Mouse (Mus musculus) heart, embryonic 15.5 days (tissue): Measurements from ENCODE around the gene Snap23. TPM values are rescaled to one million over a fixed set of nuclear protein-coding genes. Genes with fewer than 3 reads are reported as not detected.

Experiments used
- ATAC-seq: fragments of 200-750 bp; cut with Nextera tagmentation; replicated peaks from 2 replicates; pipeline ENCODE4 v1.8.0; 2017; ENCODE audit warnings: low read depth, moderate TSS enrichment; ENCODE audit not compliant: insufficient number of reproducible peaks, insufficient read depth, low FRiP score
- H3K27ac ChIP-seq: fragments of 300-500 bp; sonication (generic); 2 replicates; pipeline ENCODE4 v1.5.1; 2015; ENCODE audit warnings: mild to moderate bottlenecking, inconsistent platforms
- H3K27me3 ChIP-seq: fragments of 300-500 bp; sonication (generic); 2 replicates; pipeline ENCODE4 v1.6.1; 2015; ENCODE audit warnings: inconsistent platforms
- H3K36me3 ChIP-seq: fragments of 300-500 bp; sonication (generic); 2 replicates; pipeline ENCODE4 v1.6.1; 2015; ENCODE audit warnings: mild to moderate bottlenecking, inconsistent platforms
- H3K4me1 ChIP-seq: fragments of 300-500 bp; sonication (generic); replicated peaks from 2 replicates; pipeline ENCODE4 v1.6.1; 2015; ENCODE audit warnings: inconsistent platforms
- H3K4me2 ChIP-seq: fragments of 300-500 bp; sonication (generic); 2 replicates; pipeline ENCODE4 v1.6.1; 2015; ENCODE audit warnings: inconsistent platforms, mild to moderate bottlenecking, moderate library complexity
- H3K4me3 ChIP-seq: fragments of 300-500 bp; sonication (generic); 2 replicates; pipeline ENCODE4 v1.5.1; 2015; ENCODE audit warnings: mild to moderate bottlenecking, inconsistent platforms
- H3K9ac ChIP-seq: fragments of 300-500 bp; sonication (generic); 2 replicates; pipeline ENCODE4 v1.6.1; 2015; ENCODE audit warnings: mild to moderate bottlenecking, inconsistent platforms
- H3K9me3 ChIP-seq: fragments of 300-500 bp; sonication (generic); replicated peaks from 2 replicates; pipeline ENCODE4 v1.6.1; 2016; ENCODE audit warnings: inconsistent platforms
- WGBS: fragments of 180-500 bp; shearing (Covaris S2); methylation state at CpG from one replicate; pipeline ENCODE4 v1.1.7; 2015; ENCODE audit warnings: mixed read lengths; 5-methylcytosine and 5-hydroxymethylcytosine counted together
- polyA plus RNA-seq: library from polyadenylated mRNA; unstranded; fragments of >200 nt; fragmentation: Nextera tagmentation; extraction: Ambion mirVana; gene quantifications from 2 replicates; pipeline ENCODE4 v1.2.1, GENCODE M21; 2015

The Snap23 gene
- polyA plus RNA-seq, 1 experiment from 2014 or later: 45.6 TPM

GRCm38 (mm10) chr2:120589759-120590158 lies 22.3 kb downstream of the Snap23 start:
- no peak for ATAC-seq
- H3K36me3 ChIP-seq: peaks cover 48% of the 10 kb centered on the region
- 77% methylated on average over 5 of the region's 5 CpGs for WGBS
- H3K27ac ChIP-seq: no peak overlapping the region
- no peak overlapping the region for H3K4me2 ChIP-seq
- no peaks in the 10 kb centered on the region for H3K27me3 ChIP-seq
- H3K4me3 ChIP-seq: no peak overlapping the region
- H3K9me3 ChIP-seq: no peaks in the 10 kb centered on the region
- no peak overlapping the region for H3K9ac ChIP-seq
- H3K4me1 ChIP-seq: no peaks in the 10 kb centered on the region

GRCm38 (mm10) chr2:120592227-120592626 lies 24.8 kb downstream of the Snap23 start:
- H3K27me3 ChIP-seq: no peaks in the 10 kb centered on the region
- WGBS: 95% methylated on average over 1 of the region's 1 CpGs
- H3K4me2 ChIP-seq: no peak overlapping the region
- H3K4me1 ChIP-seq: no peaks in the 10 kb centered on the region
- no peak overlapping the region for H3K27ac ChIP-seq
- no peak overlapping the region for H3K4me3 ChIP-seq
- H3K9me3 ChIP-seq: no peaks in the 10 kb centered on the region
- peaks cover 53% of the 10 kb centered on the region for H3K36me3 ChIP-seq
- no peak overlapping the region for H3K9ac ChIP-seq
- no peak for ATAC-seq

GRCm38 (mm10) chr2:120597734-120598133 lies 30.3 kb downstream of the Snap23 start:
- no peak for ATAC-seq
- 83% methylated on average over 2 of the region's 2 CpGs for WGBS

GRCm38 (mm10) chr2:120599506-120599905 lies 32.0 kb downstream of the Snap23 start:
- Histone ChIP-seq H3K4me2 (no peak overlapping the region), H3K4me3 (no peak overlapping the region), H3K36me3 (peaks cover 61% of the 10 kb centered on the region), H3K27me3 (no peaks in the 10 kb centered on the region), H3K27ac (no peak overlapping the region), H3K9ac (no peak overlapping the region), H3K9me3 (no peaks in the 10 kb centered on the region), H3K4me1 (no peaks in the 10 kb centered on the region)
- ATAC-seq: no peak
- WGBS: 88% methylated on average over 4 of the region's 4 CpGs

More at GRCm38 (mm10) chr2:120597734-120598133, 30.3 kb downstream of the Snap23 start:
- Histone ChIP-seq H3K4me3 (no peak overlapping the region), H3K9me3 (no peaks in the 10 kb centered on the region), H3K4me2 (no peak overlapping the region), H3K27ac (no peak overlapping the region), H3K4me1 (no peaks in the 10 kb centered on the region), H3K27me3 (no peaks in the 10 kb centered on the region), H3K36me3 (peaks cover 65% of the 10 kb centered on the region), H3K9ac (no peak overlapping the region)

GRCm38 (mm10) chr2:120606021-120606690 lies 38.7 kb downstream of the Snap23 start:
- Histone ChIP-seq H3K4me2 (no peak overlapping the region), H3K4me1 (peaks cover 23% of the 10 kb centered on the region), H3K27ac (no peak overlapping the region), H3K36me3 (peaks cover 12% of the 10 kb centered on the region), H3K9ac (no peak overlapping the region), H3K9me3 (no peaks in the 10 kb centered on the region), H3K4me3 (no peak overlapping the region), H3K27me3 (no peaks in the 10 kb centered on the region)
- WGBS: 62% methylated on average over 6 of the region's 6 CpGs
- no peak for ATAC-seq

- peak; percentile 93 for ATAC-seq
- peaks cover 23% of the 10 kb centered on the region for H3K4me1 ChIP-seq
- H3K4me3 ChIP-seq: peak within 1 kb of the TSS; percentile 87
- peak within 1 kb of the TSS; percentile 86 for H3K4me2 ChIP-seq
- under 1% methylated on average over 52 of the region's 52 CpGs for WGBS
- H3K9me3 ChIP-seq: no peaks in the 10 kb centered on the region
- H3K27me3 ChIP-seq: no peaks in the 10 kb centered on the region
- peak within 1 kb of the TSS; percentile 90 for H3K27ac ChIP-seq
- peaks cover 18% of the 10 kb centered on the region; the same call in 1 of the 2 replicates for H3K36me3 ChIP-seq
- H3K9ac ChIP-seq: peak within 1 kb of the TSS; percentile 80
Observed at GRCm38 (mm10) chr2:120608830-120609723, 41.6 kb downstream of the Snap23 start, which contains the start of the genes Haus2 and Lrrc57. Gene Haus2 (plus strand): TSS chr2:120609383. Gene Lrrc57 (minus strand): TSS chr2:120609520.

- Histone ChIP-seq H3K27ac (no peak overlapping the region), H3K9ac (no peak overlapping the region), H3K4me2 (no peak overlapping the region), H3K36me3 (peaks cover 58% of the 10 kb centered on the region), H3K9me3 (no peaks in the 10 kb centered on the region), H3K4me1 (no peaks in the 10 kb centered on the region), H3K27me3 (no peaks in the 10 kb centered on the region), H3K4me3 (no peak overlapping the region)
- WGBS: 89% methylated on average over 5 of the region's 5 CpGs
- no peak for ATAC-seq
Observed at GRCm38 (mm10) chr2:120616279-120617163, 49.0 kb downstream of the Snap23 start.

GRCm38 (mm10) chr2:120619538-120619937 lies 52.1 kb downstream of the Snap23 start:
- H3K36me3 ChIP-seq: peaks cover 46% of the 10 kb centered on the region

GRCm38 (mm10) chr2:120622920-120623319 lies 55.4 kb downstream of the Snap23 start:
- no peak overlapping the region for H3K27ac ChIP-seq
- no peak overlapping the region for H3K9ac ChIP-seq
- no peaks in the 10 kb centered on the region for H3K4me1 ChIP-seq
- no peak overlapping the region for H3K4me3 ChIP-seq
- no peak overlapping the region for H3K4me2 ChIP-seq
- no peaks in the 10 kb centered on the region for H3K27me3 ChIP-seq
- ATAC-seq: no peak
- H3K36me3 ChIP-seq: peaks cover 25% of the 10 kb centered on the region
- no peaks in the 10 kb centered on the region for H3K9me3 ChIP-seq

More at GRCm38 (mm10) chr2:120619538-120619937, 52.1 kb downstream of the Snap23 start:
- H3K27ac ChIP-seq: no peak overlapping the region
- no peaks in the 10 kb centered on the region for H3K9me3 ChIP-seq
- 100% methylated on average over 1 of the region's 1 CpGs for WGBS
- H3K4me2 ChIP-seq: no peak overlapping the region
- no peak for ATAC-seq
- no peaks in the 10 kb centered on the region for H3K4me1 ChIP-seq
- no peak overlapping the region for H3K4me3 ChIP-seq
- no peak overlapping the region for H3K9ac ChIP-seq
- H3K27me3 ChIP-seq: no peaks in the 10 kb centered on the region

GRCm38 (mm10) chr2:120628076-120628865 lies 60.8 kb downstream of the Snap23 start:
- ATAC-seq: no peak
- no peaks in the 10 kb centered on the region for H3K36me3 ChIP-seq
- H3K9me3 ChIP-seq: no peaks in the 10 kb centered on the region
- H3K4me3 ChIP-seq: peak overlapping the region; percentile 64
- peak overlapping the region; percentile 70 for H3K4me2 ChIP-seq
- H3K27me3 ChIP-seq: no peaks in the 10 kb centered on the region
- no peak overlapping the region for H3K27ac ChIP-seq
- 28% methylated on average over 10 of the region's 10 CpGs for WGBS
- H3K4me1 ChIP-seq: peaks cover 24% of the 10 kb centered on the region
- no peak overlapping the region; the same call in 1 of the 2 replicates for H3K9ac ChIP-seq
